Mouse (Mus musculus) E14TG2a.4 (cell line): ENCODE results near the gene Bbs12.
A peak's percentile ranks its signal among the peaks of the same experiment; 100 is the strongest.

Source experiments
- H3K27me3 ChIP-seq: 2 replicates; pipeline ENCODE4 v1.6.1; 2014; ENCODE audit warnings: low read length, control low read depth; ENCODE audit not compliant: insufficient read depth
- H3K36me3 ChIP-seq: 2 replicates; pipeline ENCODE4 v1.6.1; 2014; ENCODE audit warnings: low read length, control low read depth; ENCODE audit not compliant: insufficient read depth
- H3K4me1 ChIP-seq: replicated peaks from 2 replicates; pipeline ENCODE4 v1.6.1; 2014; ENCODE audit warnings: low read depth, low read length, control low read depth
- H3K4me3 ChIP-seq: replicated peaks from 2 replicates; pipeline ENCODE4 v1.5.1; 2014; ENCODE audit warnings: mild to moderate bottlenecking, low read length
- H3K9me3 ChIP-seq: 2 replicates; pipeline ENCODE4 v1.6.1; 2014; ENCODE audit warnings: low read length, control low read depth
- CTCF ChIP-seq: conservative IDR thresholded peaks from 2 replicates; pipeline ENCODE4 v1.5.1; 2014; ENCODE audit warnings: low read length
- NANOG ChIP-seq: IDR thresholded peaks from 2 replicates; pipeline ENCODE4 v1.6.1; 2014; ENCODE audit warnings: borderline replicate concordance, low read length, mixed read lengths
- POU5F1 ChIP-seq: IDR thresholded peaks from 2 replicates; pipeline ENCODE4 v1.6.1; 2014; ENCODE audit warnings: low read length, borderline replicate concordance

The Bbs12 gene

DNA sequence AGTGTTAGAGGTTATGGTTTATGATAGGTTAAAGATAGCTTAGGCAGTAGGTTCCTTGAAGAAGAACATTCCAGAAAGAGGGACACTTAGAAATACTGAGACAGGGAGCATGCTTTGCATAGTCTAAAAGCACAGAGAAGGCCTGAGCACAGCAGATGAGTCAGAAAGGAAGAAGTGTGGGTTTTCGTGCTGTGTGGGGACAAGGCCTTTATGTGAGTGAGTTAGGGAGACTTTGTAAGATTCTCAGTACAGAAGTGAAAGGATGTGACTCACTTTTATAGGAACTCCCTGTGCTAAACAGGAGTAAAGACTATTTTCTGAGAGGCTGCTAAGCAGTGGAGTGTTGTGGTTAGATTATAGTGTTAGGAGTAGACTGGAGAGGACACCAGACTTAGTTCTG is 1.0 kb downstream of the Bbs12 start:
- peaks cover 2% of the 10 kb centered on the region; the same call in 1 of the 2 replicates for H3K27me3 ChIP-seq
- TF ChIP-seq CTCF (no peak), NANOG (no peak), POU5F1 (no peak)
- peak overlapping the region; percentile 84; the same call in 1 of the 2 replicates for H3K4me3 ChIP-seq
- H3K4me1 ChIP-seq, result peaks cover 6% of the 10 kb centered on the region
- H3K9me3 ChIP-seq, result no peaks in the 10 kb centered on the region
- H3K36me3 ChIP-seq, result 0 out of 2 replicates have a peak, but pooled peaks cover 4% of the 10 kb centered on the region

DNA sequence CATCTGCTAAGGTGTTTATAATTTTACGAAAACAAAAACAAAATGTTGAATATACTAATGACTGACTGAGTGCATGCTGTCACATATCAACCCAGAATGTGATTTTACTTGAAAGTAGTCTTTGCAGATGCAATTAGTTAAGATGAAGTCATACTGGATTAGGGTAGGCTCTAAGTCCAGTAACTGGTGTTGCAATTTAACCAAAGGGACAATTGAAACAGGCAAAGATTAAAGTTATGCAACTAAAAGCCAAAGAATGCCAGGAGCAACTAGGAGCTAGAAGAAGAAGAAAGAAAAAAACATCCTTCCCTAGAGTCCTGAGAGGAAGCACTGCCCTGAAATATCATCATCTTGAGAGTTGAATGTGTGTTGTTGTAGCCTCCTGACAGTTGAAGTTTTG is 3.9 kb downstream of the Bbs12 start:
- Histone ChIP-seq H3K9me3 (no peaks in the 10 kb centered on the region), H3K27me3 (no peaks in the 10 kb centered on the region), H3K36me3 (peaks cover 27% of the 10 kb centered on the region), H3K4me3 (no peak overlapping the region), H3K4me1 (peaks cover 6% of the 10 kb centered on the region)
- TF ChIP-seq POU5F1 (no peak), NANOG (no peak), CTCF (no peak)

DNA sequence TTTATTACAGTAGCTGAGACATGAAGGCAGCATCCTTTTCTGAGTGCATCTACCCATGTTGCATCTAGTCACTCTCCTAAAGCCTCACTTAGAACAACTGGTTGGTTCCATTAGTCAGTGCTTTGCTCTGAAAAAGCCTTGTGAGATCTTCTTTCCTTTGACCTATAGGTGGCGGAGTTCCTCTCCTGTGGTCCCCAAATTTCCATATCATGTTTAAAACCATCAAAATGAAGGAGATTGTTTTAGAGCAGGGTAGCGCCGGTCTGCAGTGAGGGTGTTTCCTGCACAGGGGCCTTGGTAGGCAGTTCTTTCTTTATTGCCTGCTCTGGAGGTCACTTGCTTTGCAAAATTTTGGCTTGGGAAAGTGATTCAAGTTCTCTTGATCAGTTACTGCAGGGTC is 12.0 kb downstream of the Bbs12 start:
- H3K9me3 ChIP-seq, result no peaks in the 10 kb centered on the region
- H3K4me3 ChIP-seq, result no peak overlapping the region
- peak; percentile 30 for TF ChIP-seq CTCF
- TF ChIP-seq POU5F1, result no peak
- no peak for TF ChIP-seq NANOG
- no peaks in the 10 kb centered on the region for H3K4me1 ChIP-seq
- no peaks in the 10 kb centered on the region for H3K27me3 ChIP-seq
- H3K36me3 ChIP-seq, result peaks cover 18% of the 10 kb centered on the region

DNA sequence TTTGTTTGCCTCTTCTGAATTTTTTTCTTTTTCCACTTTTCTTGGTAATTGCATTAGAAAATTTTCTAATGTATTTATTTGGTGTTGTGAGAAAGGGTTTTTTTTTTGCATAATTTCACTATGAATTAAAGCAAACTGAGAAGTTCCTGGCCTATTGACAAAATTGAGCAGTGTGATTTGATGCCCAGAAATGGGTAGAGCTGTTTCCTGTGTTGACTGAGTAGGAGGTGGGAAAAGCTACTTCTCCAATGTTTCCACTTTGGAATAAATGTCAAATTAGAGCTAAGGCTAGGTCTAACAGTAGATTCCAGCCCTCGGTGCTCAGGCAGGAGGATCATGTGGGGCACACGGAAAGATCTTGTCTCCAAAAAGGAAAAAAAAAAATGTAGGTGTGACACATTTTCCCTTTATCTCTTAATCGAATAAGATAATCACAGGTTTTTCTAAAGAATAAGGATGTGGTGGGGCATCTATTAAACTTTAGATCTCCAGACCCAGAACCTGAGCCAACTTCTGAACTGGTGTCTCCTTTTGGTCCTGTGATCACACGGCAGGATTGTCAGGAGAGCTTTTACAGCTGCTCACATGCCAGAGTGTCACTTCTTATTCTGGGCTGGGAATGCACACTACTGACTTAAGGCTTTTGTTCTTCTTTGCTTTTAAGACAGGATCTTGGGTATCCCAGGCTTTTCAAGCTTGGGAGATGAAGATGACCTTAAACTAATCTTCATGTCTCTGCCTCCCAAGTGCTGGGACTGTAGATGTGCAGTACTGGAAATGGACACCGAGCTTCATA is 13.2 kb downstream of the Bbs12 start:
- Histone ChIP-seq H3K9me3 (no peaks in the 10 kb centered on the region), H3K36me3 (peaks cover 5% of the 10 kb centered on the region; the same call in 1 of the 2 replicates), H3K4me1 (no peaks in the 10 kb centered on the region), H3K27me3 (no peaks in the 10 kb centered on the region), H3K4me3 (no peak overlapping the region)
- no peak for TF ChIP-seq CTCF

DNA sequence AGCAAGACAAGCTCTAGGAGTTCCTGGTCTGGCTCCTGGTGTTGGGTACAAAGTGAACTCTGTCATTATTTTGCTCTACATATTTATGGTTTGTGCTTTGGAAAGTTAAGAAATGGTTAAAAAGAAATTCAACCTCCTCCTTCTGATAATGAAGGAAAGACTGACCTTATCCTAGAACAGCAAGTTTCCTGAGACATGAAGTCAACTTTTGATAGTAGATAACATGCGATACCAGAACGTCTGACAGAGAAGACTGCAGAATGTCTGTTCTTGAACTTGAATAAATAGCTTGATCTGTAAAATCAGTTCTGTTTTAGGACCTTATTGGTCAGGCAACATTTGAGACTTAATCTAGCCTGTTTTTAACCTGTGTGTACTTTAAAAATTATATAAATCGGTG is 14.3 kb downstream of the Bbs12 start:
- TF ChIP-seq NANOG (no peak), POU5F1 (no peak), CTCF (no peak)
- Histone ChIP-seq H3K4me1 (peaks cover 7% of the 10 kb centered on the region; the same call in 1 of the 2 replicates), H3K36me3 (no peaks in the 10 kb centered on the region), H3K4me3 (no peak overlapping the region), H3K9me3 (no peaks in the 10 kb centered on the region), H3K27me3 (no peaks in the 10 kb centered on the region)

DNA sequence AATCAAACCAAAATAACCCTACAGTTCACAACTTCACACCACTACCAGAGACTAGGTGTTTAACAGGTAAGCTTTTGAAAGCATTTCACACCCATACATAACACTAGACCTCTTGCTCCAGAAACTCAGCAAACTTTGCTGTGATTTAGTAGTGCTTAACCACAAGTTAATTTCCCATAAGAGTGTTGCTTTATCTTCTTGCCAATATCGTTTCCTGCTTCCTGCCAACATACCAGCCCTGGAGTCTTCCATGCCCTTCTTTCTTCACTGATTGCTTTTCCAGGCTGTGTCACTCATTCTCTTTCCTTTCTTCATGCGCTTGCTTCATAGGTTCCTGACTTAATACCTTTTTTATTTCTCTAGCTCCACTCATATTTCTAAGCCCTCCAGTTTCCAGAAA is 16.1 kb downstream of the Bbs12 start:
- H3K4me1 ChIP-seq, result peaks cover 16% of the 10 kb centered on the region; the same call in 1 of the 2 replicates
- TF ChIP-seq NANOG (no peak), POU5F1 (no peak), CTCF (no peak)
- no peaks in the 10 kb centered on the region for H3K36me3 ChIP-seq
- no peaks in the 10 kb centered on the region for H3K9me3 ChIP-seq
- H3K27me3 ChIP-seq, result no peaks in the 10 kb centered on the region
- H3K4me3 ChIP-seq, result no peak overlapping the region

DNA sequence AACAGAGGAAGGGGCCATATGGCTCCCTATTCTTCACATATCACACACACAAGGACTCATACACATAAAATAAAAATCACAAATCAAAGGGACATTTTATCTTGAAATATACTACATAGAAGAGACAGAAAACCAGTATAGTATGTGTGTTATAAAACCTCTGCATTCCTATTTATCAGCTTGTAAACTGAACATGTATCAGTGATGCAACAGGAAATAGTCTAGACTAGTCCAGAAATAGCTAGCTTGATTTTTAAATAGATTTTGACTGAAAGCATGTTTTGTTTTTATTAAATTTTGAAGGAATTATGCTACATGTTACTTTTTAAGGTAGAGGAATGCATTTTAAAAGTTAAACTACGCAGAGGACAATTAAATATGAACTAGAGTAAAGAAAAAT is 17.6 kb downstream of the Bbs12 start:
- no peak for TF ChIP-seq CTCF
- no peak for TF ChIP-seq NANOG
- no peak for TF ChIP-seq POU5F1
- H3K4me3 ChIP-seq, result no peak overlapping the region
- no peaks in the 10 kb centered on the region for H3K9me3 ChIP-seq
- no peaks in the 10 kb centered on the region for H3K27me3 ChIP-seq
- peaks cover 16% of the 10 kb centered on the region; the same call in 1 of the 2 replicates for H3K4me1 ChIP-seq
- no peaks in the 10 kb centered on the region for H3K36me3 ChIP-seq

DNA sequence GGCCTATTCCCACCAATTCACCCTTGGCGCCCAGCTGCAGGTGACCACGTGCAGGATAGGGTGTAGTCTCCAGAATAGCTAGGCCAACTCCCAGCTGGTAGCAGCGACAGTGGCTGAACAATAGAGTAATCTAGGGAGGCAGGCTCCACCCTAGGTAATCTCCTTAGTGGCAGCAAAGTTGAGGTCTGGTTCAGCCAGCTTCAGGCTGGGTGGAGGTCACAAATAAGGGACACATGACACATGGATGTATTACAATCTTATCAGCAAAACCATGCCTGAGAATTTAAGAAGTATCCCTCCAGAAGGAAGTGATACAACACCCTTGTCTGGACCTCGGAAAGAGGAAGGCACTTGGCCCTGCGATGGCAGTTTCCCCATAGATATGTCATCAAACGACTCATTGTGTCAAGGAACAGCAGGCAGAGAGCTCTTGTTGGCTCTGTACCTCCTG is 19.7 kb downstream of the Bbs12 start:
- Histone ChIP-seq H3K4me1 (peaks cover 16% of the 10 kb centered on the region; the same call in 1 of the 2 replicates), H3K27me3 (no peaks in the 10 kb centered on the region), H3K9me3 (no peaks in the 10 kb centered on the region), H3K36me3 (no peaks in the 10 kb centered on the region), H3K4me3 (no peak overlapping the region)
- TF ChIP-seq POU5F1 (no peak), CTCF (no peak), NANOG (no peak)
